Mouse (Mus musculus) kidney, embryonic 14.5 days (tissue): ENCODE data around the gene Ndufc1. TPM values are rescaled to one million over a fixed set of nuclear protein-coding genes. Genes with fewer than 3 reads are reported as not detected.
A peak's percentile ranks its signal among the peaks of the same experiment; 100 is the strongest.
"Not testable (repeated sequence)": the region's sequence is repeated elsewhere in the genome, so short reads cannot be mapped to it uniquely, and the experiment has no call there.

ENCODE experiments used
- ATAC-seq: fragments of 200-750 bp; cut with Nextera tagmentation; 2 replicates; pipeline ENCODE4 v1.8.0; 2017; ENCODE audit warnings: moderate number of reproducible peaks, mild to moderate bottlenecking, moderate TSS enrichment, moderate library complexity; ENCODE audit not compliant: low FRiP score, low TSS enrichment
- H3K27ac ChIP-seq: fragments of 300-500 bp; sonication (generic); 2 replicates; pipeline ENCODE4 v1.5.1; 2014; ENCODE audit warnings: low read depth, mild to moderate bottlenecking, low read length, moderate library complexity, mixed read lengths
- H3K27me3 ChIP-seq: fragments of 300-500 bp; sonication (generic); 2 replicates; pipeline ENCODE4 v1.6.1; 2014; ENCODE audit warnings: mild to moderate bottlenecking, low read length; ENCODE audit not compliant: control insufficient read depth, insufficient read depth
- H3K36me3 ChIP-seq: fragments of 300-500 bp; sonication (generic); 2 replicates; pipeline ENCODE4 v1.6.1; 2014; ENCODE audit warnings: low read length, mixed read lengths; ENCODE audit not compliant: control insufficient read depth, insufficient read depth
- H3K4me1 ChIP-seq: fragments of 300-500 bp; sonication (generic); 2 replicates; pipeline ENCODE4 v1.6.1; 2014; ENCODE audit warnings: low read length, mixed read lengths; ENCODE audit not compliant: control insufficient read depth, insufficient read depth
- H3K4me2 ChIP-seq: fragments of 300-500 bp; sonication (generic); replicated peaks from 2 replicates; pipeline ENCODE4 v1.6.1; 2014; ENCODE audit warnings: low read depth, mild to moderate bottlenecking, low read length
- H3K4me3 ChIP-seq: fragments of 300-500 bp; sonication (generic); 2 replicates; pipeline ENCODE4 v1.5.1; 2014; ENCODE audit warnings: mild to moderate bottlenecking, low read length
- H3K9ac ChIP-seq: fragments of 300-500 bp; sonication (generic); 2 replicates; pipeline ENCODE4 v1.6.1; 2014; ENCODE audit warnings: low read depth, mild to moderate bottlenecking, low read length, moderate library complexity
- H3K9me3 ChIP-seq: fragments of 300-500 bp; sonication (generic); 2 replicates; pipeline ENCODE4 v1.6.1; 2016; ENCODE audit warnings: low read length; ENCODE audit not compliant: control insufficient read depth
- WGBS: fragments of 180-500 bp; shearing (Covaris S2); extraction: QIAGEN DNeasy Blood & Tissue Kit; methylation state at CpG from one replicate; pipeline ENCODE4 v1.1.7; 2014; 5-methylcytosine and 5-hydroxymethylcytosine counted together
- polyA plus RNA-seq: library from polyadenylated mRNA; unstranded; fragments of >200 nt; fragmentation: Nextera tagmentation; extraction: Ambion mirVana; gene quantifications from 2 replicates; pipeline ENCODE4 v1.2.1, GENCODE M21; 2014

Gene Ndufc1
- 711 and 870 TPM in 2 replicates for polyA plus RNA-seq

GRCm38 (mm10) chr3:51408561-51409183, at the start of gene Ndufc1:
Gene Ndufc1 (minus strand): TSS chr3:51408988.
- WGBS: under 1% methylated on average over 40 of the region's 40 CpGs
- Histone ChIP-seq H3K27ac (peak within 1 kb of the TSS; percentile 97), H3K4me1 (peaks cover 6% of the 10 kb centered on the region), H3K4me3 (peak within 1 kb of the TSS; percentile 84), H3K4me2 (peak within 1 kb of the TSS; percentile 48), H3K27me3 (no peaks in the 10 kb centered on the region), H3K9ac (peak within 1 kb of the TSS; percentile 89), H3K9me3 (no peaks in the 10 kb centered on the region), H3K36me3 (peaks cover 24% of the 10 kb centered on the region)
- peak; percentile 93 for ATAC-seq

GRCm38 (mm10) chr3:51434871-51435595, 26.2 kb upstream of the Ndufc1 start:
- H3K9ac ChIP-seq: no peak overlapping the region
- no peak overlapping the region for H3K4me3 ChIP-seq
- ATAC-seq: no peak
- H3K27ac ChIP-seq: no peak overlapping the region
- 90% methylated on average over 3 of the region's 3 CpGs for WGBS
- peaks cover 11% of the 10 kb centered on the region; the same call in 1 of the 2 replicates for H3K36me3 ChIP-seq
- no peaks in the 10 kb centered on the region for H3K27me3 ChIP-seq
- H3K4me1 ChIP-seq: no peaks in the 10 kb centered on the region
- no peaks in the 10 kb centered on the region for H3K9me3 ChIP-seq
- no peak overlapping the region for H3K4me2 ChIP-seq

- H3K27me3 ChIP-seq, H3K4me2 ChIP-seq, H3K9ac ChIP-seq, H3K4me1 ChIP-seq, H3K27ac ChIP-seq, H3K9me3 ChIP-seq, H3K4me3 ChIP-seq, ATAC-seq, H3K36me3 ChIP-seq: not testable (repeated sequence)
- 89% methylated on average over 5 of the region's 5 CpGs for WGBS
Observed at GRCm38 (mm10) chr3:51434364-51434763, 25.6 kb upstream of the Ndufc1 start.

GRCm38 (mm10) chr3:51425394-51425793, 16.6 kb upstream of the Ndufc1 start:
- 0 out of 2 replicates have a peak, but pooled peaks cover 2% of the 10 kb centered on the region for H3K36me3 ChIP-seq
- no peak overlapping the region for H3K9ac ChIP-seq
- H3K27ac ChIP-seq: no peak overlapping the region
- H3K27me3 ChIP-seq: no peaks in the 10 kb centered on the region
- ATAC-seq: no peak
- H3K9me3 ChIP-seq: no peaks in the 10 kb centered on the region
- no peaks in the 10 kb centered on the region for H3K4me1 ChIP-seq
- no peak overlapping the region for H3K4me3 ChIP-seq
- H3K4me2 ChIP-seq: no peak overlapping the region

GRCm38 (mm10) chr3:51421921-51422320, 13.1 kb upstream of the Ndufc1 start:
- Histone ChIP-seq H3K27ac (no peak overlapping the region), H3K4me3 (no peak overlapping the region), H3K27me3 (no peaks in the 10 kb centered on the region), H3K9me3 (no peaks in the 10 kb centered on the region), H3K9ac (no peak overlapping the region), H3K4me1 (peaks cover 7% of the 10 kb centered on the region; the same call in 1 of the 2 replicates), H3K4me2 (no peak overlapping the region), H3K36me3 (0 out of 2 replicates have a peak, but pooled peaks cover 2% of the 10 kb centered on the region)
- no peak for ATAC-seq
- WGBS: 84% methylated on average over 3 of the region's 3 CpGs

- H3K4me1 ChIP-seq: peaks cover 15% of the 10 kb centered on the region; the same call in 1 of the 2 replicates
- H3K27me3 ChIP-seq: no peaks in the 10 kb centered on the region
- WGBS: 68% methylated on average over 2 of the region's 2 CpGs
- H3K4me2 ChIP-seq: no peak overlapping the region; the same call in 1 of the 2 replicates
- no peaks in the 10 kb centered on the region for H3K9me3 ChIP-seq
- no peak for ATAC-seq
- H3K9ac ChIP-seq: no peak overlapping the region
- H3K27ac ChIP-seq: no peak overlapping the region
- peak overlapping the region; percentile 100; the same call in 1 of the 2 replicates for H3K4me3 ChIP-seq
- H3K36me3 ChIP-seq: 0 out of 2 replicates have a peak, but pooled peaks cover 2% of the 10 kb centered on the region
Observed at GRCm38 (mm10) chr3:51417966-51418365, 9.2 kb upstream of the Ndufc1 start.

- Histone ChIP-seq H3K4me2 (peak overlapping the region; percentile 81), H3K9me3 (no peaks in the 10 kb centered on the region), H3K27me3 (no peaks in the 10 kb centered on the region), H3K4me3 (peak overlapping the region; percentile 100), H3K36me3 (0 out of 2 replicates have a peak, but pooled peaks cover 2% of the 10 kb centered on the region), H3K4me1 (peaks cover 15% of the 10 kb centered on the region; the same call in 1 of the 2 replicates), H3K27ac (no peak overlapping the region), H3K9ac (no peak overlapping the region)
- ATAC-seq: no peak
- 40% methylated on average over 2 of the region's 2 CpGs for WGBS
Observed at GRCm38 (mm10) chr3:51417485-51417884, 8.7 kb upstream of the Ndufc1 start.

- peak overlapping the region; percentile 100 for H3K4me3 ChIP-seq
- peak overlapping the region; percentile 93 for H3K9ac ChIP-seq
- no peak for ATAC-seq
- H3K27me3 ChIP-seq: no peaks in the 10 kb centered on the region
- H3K9me3 ChIP-seq: no peaks in the 10 kb centered on the region
- peaks cover 15% of the 10 kb centered on the region; the same call in 1 of the 2 replicates for H3K4me1 ChIP-seq
- 0 out of 2 replicates have a peak, but pooled peaks cover 2% of the 10 kb centered on the region for H3K36me3 ChIP-seq
- peak overlapping the region; percentile 81 for H3K4me2 ChIP-seq
- 9% methylated on average over 8 of the region's 8 CpGs for WGBS
- no peak overlapping the region for H3K27ac ChIP-seq
Observed at GRCm38 (mm10) chr3:51417135-51417458, 8.3 kb upstream of the Ndufc1 start.
